Mouse (Mus musculus): Measurements from ENCODE around the gene Pnpla7.
A peak's percentile ranks its signal among the peaks of the same experiment; 100 is the strongest.

Gene Pnpla7

DNA sequence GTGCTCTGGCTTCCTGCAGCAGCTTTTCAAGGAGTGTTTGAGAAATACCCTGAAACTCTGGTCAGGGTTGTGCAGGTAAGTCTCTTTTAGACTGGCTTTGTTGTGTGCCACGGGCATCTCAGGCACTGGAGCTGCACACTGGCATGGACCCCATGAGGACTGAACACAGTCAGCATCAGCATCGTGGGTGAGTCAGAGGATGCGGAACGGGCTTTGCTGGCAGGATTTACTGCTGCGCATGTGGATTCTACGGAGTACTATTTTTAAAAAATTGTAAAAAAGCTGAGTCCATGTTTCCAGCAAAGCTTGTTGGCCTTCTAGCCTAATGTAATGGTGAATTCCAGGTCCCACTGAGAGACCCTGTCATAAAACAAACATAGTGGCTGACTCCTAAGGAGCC lies 19.5 kb downstream of the Pnpla7 start:
- no peak for DNase-seq

DNA sequence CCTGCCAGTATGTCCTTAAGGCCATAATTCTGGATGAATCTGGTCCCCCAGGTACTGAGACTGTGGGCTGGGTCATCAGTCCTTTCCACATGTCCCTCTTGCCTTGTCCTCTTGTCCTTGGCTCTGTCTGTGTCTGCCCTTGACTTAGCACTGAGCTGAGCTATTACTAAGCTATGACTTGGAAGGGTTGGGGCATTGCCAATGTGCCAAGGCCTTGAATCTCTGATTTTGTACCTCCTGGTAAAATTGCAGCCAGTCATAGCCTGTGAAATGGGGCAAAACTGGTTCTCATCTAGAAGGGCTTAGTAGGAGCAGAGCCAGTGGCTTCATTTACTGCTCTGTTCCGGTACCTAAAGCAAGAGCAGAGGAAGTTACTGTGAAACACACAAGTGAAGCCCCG lies 20.6 kb downstream of the Pnpla7 start:
- DNase-seq: no peak

DNA sequence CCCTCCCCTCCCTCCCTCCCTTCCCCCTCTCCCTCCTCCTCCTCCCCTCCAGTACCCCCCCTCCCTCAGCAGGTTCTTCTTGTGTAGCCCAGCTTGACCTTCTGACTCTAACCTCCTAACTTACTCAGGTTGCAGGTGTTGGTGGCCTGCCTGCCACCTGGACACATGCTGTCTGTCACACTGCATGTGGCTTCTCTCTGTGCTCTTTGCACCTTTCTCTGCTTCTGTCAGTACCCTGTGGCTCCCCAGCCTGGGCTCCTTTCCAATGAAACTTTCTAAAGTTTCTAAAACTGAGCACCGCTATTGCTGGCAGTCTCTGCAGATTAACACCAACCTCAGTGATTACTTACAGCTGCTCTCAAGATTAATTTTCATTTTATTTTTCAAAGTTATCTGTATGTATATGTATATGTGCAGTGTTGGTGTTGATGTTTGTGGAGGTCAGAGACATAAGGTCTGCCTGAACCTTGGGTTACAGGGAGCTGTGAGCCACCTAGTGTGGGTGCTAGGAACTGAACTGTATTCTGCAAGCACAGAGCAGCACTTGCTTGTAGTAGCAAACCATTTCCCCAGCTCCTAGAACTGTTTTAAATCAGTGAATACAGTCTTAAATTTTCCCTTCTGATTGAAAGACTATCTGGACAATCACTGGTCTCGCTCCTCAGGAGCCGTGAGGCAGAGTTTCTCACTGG lies 24.9 kb downstream of the Pnpla7 start:
- peak; percentile 46 for DNase-seq

DNA sequence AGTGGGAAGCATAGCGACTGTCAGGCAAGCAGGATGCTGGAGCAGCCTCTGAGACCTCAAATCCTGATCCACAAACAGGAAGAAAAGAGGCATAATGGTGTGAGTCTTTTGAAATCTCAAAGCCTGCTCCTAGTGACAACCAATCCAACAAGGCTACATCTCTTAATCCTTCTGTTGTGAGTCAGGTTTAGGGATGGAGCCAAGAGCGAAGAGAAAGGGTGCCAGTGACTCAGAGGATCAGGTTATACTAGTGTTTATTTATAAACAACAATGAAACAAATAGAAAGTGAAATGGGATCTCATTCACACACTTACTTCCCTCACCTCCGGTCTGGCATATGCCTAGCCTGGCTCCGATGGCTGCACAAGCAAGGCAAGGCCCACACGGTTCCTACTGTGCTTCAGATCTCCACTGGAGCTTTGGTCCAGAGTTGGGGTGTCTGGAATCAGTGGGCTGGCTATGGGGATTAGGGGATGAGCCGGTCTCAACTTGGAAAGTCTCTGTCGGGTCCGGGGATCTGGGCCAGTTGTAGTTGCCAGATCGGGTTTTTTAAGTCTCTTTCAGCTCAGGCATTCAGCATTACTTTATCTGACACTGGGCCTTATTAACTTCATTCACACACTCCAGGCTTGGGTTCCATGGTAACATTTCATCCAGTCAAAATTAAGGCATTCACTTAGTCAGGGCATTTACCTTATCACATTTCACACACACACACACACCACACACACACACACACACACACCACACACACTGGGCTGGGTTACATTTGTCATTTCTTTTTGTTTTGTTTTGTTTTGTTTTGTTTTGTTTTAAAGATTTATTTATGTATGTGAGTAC lies 28.3 kb downstream of the Pnpla7 start:
- no peak for DNase-seq

DNA sequence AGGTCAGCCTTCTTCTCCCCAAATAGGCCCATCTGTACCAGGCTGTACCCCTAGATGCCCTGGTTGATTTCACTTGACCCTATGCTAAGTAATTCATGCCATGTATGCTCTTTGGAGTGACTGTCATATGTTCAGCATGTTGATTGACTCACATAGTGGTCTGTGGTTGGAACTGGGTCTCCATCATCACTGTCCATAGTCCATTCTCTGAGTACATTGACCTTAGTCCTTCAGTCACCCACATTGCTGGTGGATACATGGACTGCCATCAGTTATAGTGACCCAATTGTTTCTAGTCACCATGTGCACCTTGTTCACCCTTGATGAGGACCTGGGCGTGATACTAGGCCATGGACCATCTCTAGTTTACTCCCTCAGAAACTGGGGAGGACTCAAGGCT lies 30.9 kb downstream of the Pnpla7 start:
- no peak for DNase-seq

DNA sequence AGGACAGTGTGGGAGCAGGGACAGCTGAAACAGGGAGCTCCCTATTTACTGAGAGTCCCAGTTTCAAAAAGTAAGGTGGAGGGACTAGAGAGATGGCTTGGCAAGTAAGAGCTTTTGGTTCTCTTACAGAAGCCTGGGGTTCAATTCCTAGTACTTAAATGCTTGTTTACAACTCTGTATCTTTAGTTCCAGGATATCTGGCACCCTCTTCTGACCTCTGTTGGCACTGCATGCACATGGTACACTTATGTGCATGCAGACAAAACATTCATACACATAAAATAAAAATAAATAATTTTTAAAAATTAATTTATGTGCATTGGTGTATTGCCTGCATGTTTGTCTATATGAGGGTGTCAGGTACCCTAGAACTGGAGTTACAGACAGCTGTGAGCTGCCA lies 32.4 kb downstream of the Pnpla7 start:
- no peak for DNase-seq

DNA sequence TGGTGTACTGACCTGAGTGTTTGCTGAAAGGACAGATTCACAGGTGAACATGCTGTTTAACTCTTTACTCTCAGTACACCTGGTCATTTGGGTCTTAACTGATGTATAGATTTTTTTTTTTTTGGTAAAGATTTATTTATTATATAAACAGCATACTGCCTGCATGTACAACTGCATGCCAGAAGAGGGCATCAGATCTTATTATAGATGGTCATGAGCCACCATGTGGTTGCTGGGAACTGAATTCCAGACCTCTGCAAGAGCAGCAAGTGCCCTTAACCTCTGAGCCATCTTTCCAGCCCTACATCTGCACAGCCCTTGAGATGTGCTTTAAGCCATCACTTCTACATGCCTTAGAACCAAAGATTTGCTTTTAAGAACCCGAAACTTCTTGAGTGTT lies 46.8 kb downstream of the Pnpla7 start:
- DNase-seq: no peak

DNA sequence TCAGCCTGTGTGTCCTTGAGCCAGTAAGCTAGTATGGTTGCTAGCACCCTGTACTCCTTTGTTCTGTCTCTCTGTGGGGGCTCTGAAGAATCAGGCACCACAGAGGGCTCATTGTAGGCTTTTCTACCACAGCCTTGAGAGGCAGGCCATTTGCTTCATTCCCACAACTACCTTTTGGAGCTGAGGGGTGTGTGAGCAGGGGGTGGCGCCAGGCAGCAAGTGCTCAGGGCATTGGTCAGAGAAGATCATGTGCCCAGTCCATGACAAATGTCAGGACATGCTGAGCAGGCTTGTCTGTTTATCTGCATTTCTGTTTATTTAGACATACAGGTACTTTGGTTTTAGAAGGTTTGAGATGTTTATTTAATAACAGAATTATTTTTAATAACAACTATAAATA lies 49.3 kb downstream of the Pnpla7 start:
- DNase-seq: no peak

DNA sequence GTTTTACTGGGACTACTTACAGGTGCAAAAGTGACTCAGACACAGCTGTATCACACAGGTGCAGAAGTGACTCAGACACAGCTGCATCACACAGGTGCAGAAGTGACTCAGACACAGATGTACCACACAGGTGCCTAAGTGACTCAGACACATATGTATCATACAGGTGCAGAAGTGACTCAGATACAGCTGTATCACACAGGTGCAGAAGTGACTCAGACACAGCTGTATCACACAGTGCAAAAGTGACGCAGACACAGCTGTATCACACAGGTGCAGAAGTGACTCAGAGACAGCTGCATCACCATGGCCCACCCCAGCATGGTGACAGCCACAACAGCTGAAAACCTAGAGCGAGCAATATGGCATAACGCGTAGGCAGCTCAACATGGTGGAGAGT lies 59.2 kb downstream of the Pnpla7 start:
- no peak for DNase-seq

DNA sequence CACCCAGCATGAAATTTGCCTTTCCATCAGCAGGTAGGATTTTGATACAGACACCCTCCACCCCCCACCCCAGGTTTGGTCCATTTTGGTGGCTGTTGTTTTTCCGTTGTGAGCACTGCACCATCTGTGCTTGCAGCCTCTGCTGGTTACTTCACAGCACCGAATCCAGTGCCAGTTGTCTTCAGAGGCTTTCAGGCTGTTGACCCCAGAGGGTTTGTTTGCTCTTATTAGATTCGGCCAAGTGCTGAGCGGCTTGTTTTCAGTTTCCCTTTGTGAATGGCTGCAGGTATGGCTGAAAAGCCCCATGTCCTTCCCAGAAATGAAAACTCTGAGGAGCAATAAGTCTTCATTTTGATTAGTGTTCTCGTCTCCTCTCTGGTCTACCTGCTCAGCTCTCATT lies 64.3 kb downstream of the Pnpla7 start:
- no peak for DNase-seq

DNA sequence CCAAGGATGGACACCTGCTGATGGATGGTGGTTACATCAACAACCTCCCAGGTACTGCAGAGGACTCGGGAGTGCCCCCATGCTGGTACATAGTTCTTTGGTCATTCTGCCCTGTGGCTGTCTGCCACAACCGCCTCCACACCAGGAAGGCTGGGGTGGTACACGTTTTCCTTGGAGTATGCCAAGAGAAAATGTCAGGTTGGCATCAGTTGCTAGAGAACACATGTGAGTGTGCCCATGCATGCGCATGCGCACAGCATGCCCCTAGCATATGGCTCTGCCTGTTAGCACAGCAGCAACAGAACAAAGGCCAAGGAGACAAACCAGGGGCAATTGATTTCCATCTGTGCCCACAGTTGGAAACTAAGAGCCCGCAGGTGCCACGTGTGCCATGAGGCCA lies 75.1 kb downstream of the Pnpla7 start:
- DNase-seq: no peak

DNA sequence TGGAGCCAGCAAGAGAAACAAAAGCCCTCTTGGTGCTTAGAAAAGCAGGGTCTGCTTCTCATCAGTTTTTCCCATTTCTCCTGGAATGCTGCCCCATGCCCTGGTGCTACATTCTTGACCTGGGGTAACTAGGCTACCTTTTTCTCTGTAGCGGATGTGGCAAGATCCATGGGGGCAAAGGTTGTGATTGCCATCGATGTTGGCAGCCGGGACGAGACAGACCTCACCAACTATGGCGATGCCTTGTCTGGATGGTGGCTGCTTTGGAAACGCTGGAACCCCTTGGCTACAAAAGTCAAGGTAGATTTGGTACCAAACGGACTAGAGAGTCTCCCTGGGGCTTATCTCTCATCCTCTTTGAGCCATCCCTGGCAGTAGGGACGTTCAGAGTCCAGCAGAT lies 75.6 kb downstream of the Pnpla7 start:
- peak; percentile 21 for DNase-seq

DNA sequence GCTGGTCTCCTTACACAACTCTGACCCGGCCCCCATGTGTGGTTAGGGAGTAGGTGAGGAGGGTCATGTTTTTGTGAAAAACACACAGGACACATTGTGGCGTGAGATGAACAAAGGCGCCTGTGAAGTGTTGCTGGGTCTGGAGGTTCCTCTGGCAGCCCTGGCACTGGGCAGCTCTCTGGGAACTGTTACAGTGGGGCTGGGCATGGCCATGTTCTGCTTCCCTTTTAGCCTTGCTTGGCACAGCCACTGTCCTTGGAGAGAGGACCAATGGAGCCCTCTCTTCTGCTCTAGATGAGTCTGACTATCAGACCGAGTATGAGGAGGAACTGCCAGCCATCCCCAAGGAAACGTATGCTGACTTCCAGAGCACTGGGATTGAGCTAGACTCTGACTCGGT lies 77.3 kb downstream of the Pnpla7 start:
- no peak for DNase-seq

DNA sequence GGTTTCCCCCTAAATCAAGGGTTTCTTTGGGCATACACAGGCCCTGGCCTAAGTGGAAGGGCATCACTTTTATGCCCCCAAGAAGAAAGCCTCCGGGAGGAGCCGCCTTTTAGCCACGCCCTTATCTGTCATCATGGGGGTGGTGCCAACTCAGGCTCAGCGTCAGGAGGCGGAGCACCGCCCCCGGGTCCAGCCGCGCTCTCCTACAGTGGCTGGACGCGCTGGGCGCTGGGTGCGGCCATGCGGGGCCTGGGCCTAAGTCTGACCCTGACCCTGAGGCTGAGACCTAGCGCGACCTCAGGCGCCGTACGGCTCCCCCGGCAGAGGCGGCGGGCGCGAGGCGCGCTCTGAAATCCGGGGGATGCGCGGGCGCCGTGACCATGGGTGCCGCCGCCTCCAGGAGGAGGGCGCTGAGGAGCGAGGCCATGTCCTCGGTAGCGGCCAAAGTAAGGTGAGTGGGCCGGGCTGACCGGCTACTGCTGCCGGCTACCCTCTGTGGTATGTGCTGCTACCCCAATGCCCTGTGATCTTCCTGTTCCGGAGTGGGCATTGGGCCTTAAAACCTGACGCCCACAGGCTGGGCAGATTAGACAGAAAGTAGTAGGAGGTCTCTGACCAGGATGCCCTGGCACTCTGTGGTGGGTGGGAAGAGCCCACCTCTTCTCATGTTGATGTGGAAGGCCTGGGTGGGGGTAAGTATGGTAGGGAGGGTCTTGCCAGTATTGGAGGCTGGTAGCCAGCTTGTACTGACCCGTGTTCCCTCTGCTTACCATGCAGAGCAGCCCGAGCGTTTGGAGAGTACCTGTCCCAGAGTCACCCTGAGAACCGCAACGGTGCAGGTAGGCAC lies 78.6 kb downstream of the Pnpla7 start, which contains the start of gene Nsmf:
Nsmf (plus strand) TSS at position 135 of the 847 bp plus-strand sequence.
- peak; percentile 90 for DNase-seq

DNA sequence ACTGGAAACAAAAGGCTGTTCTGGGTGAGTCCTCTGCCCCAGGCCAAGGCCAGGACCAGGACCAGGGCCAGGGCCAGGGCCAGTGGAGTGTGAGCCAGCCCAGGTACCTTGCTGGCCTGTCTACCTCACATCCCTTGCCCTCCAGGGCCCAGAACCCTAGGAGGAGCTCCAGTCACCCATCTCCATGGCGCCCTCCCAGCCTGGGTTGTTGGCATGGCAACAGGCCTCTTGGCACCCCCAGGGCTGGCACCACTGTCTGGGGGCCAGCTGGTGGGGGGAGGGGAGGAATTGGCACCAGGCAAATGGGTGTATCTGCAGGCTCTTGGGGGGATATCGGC lies 79.2 kb downstream of the Pnpla7 start:
- no peak for DNase-seq

DNA sequence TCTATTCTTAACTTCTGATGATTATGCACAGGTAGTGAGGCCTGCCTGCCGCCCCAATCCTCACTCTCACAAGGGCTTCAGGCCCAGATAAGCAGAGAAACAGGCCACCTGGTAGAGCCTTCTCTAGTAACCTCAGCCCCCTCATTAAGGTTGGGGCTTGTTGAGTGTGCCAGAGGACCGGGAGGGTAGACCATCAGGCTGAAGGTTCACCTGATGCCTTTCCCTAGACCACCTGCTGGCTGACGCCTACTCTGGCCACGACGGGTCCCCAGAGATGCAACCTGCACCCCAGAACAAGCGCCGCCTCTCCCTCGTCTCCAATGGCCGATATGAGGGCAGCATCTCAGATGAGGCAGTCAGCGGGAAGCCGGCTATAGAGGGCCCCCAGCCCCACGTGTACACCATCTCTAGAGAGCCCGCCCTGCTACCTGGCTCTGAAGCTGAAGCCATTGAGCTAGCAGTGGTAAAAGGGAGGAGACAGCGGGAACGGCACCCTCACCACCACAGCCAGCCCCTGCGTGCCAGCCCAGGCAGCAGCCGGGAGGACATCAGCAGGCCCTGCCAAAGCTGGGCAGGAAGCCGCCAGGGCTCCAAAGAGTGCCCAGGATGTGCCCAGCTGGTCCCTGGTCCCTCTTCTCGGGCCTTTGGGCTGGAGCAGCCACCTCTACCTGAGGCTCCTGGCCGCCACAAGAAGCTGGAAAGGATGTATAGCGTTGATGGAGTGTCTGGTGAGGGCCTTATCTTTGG lies 79.7 kb downstream of the Pnpla7 start:
- no peak for DNase-seq

DNA sequence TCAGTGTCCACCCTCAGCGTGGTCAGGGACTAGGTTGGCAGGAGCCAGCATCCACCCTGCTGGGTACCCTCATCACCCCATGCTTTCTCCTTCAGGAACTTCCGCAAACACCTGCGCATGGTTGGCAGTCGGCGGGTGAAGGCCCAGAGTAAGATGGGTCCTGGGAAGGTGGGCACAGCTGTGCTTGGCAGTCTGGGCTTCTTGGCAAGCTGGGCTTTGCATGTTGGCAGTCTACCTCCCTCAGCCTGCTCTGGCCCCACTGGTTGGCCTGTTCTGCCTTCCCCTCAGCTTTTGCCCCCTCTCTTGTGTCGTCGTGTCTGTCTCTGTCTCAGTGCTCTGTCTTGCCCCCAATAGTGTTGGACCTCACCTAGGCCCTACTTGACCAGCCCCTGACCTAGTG lies 83.1 kb downstream of the Pnpla7 start:
- DNase-seq: no peak

DNA sequence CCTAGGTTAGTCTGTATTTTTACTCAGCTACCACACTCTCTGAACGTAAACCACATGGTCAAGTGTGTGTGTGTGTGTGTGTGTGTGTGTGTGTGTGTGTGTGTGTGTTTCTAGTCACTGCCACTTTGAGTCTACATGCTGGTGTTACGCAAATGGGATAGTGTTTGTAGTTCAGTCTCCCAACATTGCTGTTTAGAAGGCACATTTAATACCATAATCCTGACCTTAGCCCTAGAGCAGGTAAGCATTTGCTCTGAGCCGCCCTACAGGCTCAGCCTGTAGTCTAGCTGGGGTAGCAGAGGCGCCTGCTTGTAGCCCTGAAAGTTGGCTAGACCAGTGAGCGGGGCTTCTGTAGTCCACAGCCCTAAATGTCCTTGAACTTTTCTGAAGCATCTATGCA lies 87.7 kb downstream of the Pnpla7 start:
- DNase-seq: no peak

DNA sequence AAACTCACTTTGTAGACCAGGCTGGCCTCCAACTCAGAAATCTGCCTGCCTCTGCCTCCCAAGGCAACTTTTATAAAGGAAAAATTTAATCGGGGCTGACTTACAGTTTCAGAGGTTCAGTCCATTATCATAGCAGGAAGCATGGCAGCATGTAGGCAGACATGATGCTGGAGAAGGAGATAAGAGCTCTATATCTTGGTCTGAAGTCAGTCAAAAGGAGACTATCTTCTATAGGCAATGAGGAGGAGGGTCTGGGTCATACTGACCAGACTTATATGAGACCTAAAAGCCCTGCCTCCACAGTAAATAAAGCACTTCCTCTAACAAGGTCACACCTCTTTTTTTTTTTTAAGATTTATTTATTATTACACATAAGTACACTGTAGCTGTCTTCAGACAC lies 88.5 kb downstream of the Pnpla7 start:
- no peak for DNase-seq

DNA sequence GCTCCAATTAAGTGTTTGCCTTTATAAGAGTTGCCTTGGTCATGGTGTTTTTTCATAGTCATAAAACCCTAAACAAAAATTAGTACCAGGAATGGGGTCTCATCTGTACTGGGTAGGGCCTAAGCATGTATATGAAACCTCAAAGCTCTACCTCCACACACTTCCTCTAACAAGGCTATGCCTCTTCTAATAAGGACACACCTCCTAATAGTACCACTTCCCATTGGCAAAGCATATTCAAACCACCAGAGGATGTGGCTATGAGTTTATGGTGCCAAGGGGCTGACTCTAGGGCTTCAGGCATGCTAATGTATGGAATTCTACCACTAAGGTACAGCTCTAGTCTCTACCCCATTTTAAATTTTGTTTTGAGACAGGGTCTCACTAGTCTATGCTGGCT lies 89.7 kb downstream of the Pnpla7 start:
- DNase-seq: no peak

DNA sequence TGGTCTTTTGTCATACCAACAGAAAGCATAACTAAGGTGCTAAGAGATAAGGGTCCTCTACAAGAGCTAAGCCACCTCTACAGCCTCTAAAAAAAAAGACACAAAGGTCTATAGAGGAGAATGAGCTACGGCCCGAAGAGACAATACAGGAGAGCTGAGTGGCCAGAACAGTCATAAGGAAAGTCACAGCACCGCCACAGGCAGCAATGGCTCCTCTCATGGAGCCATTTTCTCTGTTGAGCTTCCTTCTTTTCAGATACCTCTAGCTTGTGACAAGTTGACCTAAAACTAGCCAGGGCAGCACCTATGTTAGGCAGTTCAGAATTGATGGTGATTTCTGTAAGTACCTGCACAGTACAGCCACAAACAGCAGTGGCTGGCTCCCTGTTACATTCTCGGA lies 90.7 kb downstream of the Pnpla7 start:
- no peak for DNase-seq

DNA sequence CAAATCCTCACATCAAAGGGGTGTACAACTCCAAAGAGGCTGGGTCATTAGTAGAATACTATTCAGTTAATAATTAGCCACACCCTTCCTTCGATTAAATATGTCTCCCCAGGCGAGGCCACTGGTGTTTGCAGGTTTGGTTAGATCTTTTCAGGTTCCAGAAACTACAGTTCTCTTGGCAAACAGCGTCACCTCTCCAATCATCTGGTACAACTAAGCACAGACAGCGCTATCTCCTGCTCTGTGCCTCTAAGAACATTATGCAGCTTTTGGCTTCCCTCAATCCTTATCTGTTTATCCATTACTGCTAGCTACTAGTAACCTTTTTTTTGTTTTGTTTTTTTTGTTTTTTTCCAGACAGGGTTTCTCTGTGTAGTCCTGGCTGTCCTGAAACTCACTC lies 93.7 kb downstream of the Pnpla7 start:
- DNase-seq: no peak

DNA sequence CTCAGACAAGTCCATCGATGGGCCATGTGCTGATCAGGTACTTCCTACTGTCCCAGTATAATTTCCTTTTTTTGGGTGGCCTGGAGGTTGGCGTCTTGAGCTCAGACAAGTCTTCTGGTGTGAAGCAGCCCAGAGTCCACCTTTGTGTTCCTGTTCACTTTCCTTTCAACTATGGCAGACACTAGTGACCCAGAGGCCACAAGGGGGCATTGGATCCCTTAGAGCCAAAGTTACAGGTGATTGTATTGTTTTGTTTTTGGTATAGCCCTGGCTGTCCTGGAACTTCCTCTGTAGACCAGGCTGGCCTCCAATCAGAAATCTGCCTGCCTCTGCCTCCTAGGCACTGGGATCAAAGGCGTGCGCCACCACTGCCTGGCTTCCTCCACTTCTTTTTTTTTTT lies 96.6 kb downstream of the Pnpla7 start:
- no peak for DNase-seq
